Mouse (Mus musculus) right cerebral cortex, postnatal 10 days (tissue): ENCODE data around the gene Cript.

Source experiments
- DNase-seq, 2 experiments: peaks; one replicate each; pipeline ENCODE4 v3.0.0; 2021; ENCODE audit warnings: low spot score in 2 of 2

Gene Cript

DNA sequence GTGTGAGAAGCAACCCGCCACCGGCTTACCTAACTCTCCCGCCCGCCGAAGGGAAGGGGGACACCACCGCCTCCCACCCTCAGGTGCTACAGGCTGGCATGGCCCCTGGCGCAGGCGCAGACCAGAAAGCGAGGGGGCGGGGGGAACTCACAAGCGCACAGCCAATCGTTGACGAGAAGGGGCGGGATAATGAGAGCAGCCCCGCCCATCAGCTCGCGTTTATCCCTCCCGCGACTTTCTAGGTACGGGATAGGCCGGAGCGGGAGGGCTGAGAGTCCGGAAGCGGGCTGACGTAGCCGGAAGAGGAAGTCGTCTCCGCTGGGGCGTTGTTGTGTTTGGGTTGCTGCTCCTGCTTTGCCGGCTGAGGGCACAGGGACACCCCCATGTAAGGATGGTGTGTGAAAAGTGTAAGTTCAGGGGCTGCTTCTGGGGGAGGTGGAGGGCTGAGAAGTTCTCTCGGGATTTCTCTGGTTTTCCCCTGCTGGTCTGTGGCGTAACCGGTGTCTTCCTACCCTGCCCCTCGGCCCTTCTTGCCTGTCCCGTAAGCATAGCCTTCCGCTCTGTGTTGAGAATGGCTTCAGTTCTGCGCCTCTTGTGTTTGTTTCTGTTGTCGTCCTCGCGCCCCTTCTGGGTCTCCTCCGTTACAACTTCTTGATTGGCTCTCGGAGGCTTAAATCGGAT lies at the start of gene Cript, which contains the start of gene Pigf:
Gene Cript, plus strand, starts transcription at position 282 of the 681 bp plus-strand sequence.
Gene Pigf, minus strand, starts transcription at position 138 of the 681 bp plus-strand sequence.
- DNase-seq, result peak; percentile 98 to 99

GRCm38 (mm10) chr17:86976387-86976786 lies 49.0 kb upstream of the Cript start:
- DNase-seq, result no peak

GRCm38 (mm10) chr17:86978496-86978895 lies 46.9 kb upstream of the Cript start:
- DNase-seq, result no peak

DNA sequence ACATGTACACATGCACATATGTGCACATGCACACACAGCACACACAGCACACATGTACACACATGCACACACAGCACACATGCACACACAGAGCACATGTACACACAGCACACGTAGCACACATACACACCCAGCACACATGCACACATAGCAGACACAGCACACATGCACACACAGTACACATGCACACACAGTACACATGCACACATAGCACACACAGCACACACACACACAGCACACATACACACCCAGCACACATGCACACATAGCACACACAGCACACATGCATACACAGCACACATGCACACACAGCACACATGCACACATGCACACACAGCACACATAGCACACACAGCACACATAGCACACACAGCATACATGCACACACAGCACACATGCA lies 44.1 kb upstream of the Cript start:
- DNase-seq, result no peak

GRCm38 (mm10) chr17:86981701-86982100 lies 43.6 kb upstream of the Cript start:
- no peak for DNase-seq

DNA sequence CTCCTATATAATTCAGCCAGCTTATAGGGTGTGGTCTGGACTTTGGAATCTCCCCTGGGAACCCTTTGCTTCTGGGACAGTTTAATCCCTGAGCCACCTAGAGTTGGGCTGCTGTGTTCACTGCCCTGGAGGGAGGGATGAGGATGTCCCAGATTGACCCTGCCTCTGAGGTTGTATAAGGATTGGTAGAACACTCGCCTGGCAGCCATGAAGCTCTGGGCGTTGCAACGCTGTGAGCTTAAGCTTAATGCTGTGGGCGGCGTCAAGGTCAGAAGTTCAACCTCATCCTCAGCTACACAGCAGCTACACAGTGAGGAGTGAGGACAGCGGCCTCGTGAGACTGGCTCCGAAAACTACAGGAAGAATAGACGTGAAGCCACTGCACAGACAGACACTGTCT lies 42.9 kb upstream of the Cript start:
- no peak for DNase-seq

GRCm38 (mm10) chr17:86986449-86987138 lies 38.8 kb upstream of the Cript start:
- no peak for DNase-seq

DNA sequence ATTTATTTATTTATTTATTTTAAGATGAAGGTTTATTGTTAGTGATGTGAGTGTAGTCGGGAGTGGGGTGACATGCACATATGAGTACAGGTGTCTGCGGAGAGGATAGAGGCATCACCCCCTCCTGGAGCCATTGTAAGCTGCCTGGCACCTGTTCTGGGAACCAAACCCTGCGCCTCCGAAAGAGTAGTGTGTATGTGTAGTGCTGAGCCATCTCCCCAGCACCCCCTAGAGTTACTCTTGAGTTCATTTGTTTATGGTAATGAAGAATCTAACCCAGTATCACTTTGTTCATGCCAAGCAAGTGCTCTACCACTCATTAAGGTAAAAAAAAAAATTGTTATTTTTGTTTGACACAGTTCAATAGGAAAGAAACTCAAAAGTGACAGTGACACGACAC lies 37.2 kb upstream of the Cript start:
- DNase-seq, result no peak

DNA sequence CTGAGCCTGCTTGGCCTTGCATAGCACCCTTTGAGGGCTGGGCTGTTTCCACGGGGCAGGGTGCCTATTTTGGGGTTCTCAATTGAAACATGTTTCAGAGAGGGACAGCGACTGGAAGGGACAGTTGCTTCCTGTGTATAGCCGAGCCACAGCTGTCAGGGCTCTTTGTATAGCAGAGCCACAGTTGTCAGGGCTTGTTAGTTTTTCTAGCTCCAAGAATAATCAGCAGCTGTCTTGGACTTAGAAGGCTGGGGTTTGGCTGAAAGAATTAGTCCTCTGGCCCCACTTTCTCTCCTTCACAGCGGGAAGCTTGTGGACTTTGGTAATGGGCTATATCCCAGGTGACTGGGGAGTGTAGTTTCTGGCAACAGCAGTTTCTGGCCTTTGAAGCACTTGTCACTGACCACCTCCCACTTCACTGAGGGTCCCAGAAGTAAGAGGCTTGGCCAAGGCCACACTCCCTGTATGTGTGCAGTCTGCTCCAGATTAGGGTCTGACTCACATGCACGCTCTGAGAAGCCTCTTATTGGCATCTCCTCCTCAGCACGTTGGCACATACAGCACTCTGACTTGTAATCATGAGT lies 36.7 kb upstream of the Cript start:
- DNase-seq, result no peak

DNA sequence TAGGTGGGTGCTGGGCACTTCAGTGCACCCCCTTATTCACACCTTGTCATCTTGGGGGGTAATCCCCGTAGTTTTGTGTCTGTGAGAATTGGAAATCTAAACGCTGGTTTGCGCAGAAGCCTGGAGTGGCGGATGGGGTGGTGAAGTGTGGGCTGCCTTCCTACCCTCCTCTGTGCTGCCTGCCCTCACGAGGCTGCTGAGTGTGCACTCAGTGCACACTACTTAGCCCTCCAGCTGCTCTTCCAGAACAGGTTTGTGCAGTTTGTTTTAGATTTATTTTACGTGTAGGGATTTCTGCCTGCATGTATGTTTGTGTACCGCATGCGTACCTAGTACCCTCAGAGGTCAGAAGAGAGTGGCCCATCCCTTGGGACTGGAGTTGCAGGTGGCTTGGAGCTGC lies 34.0 kb upstream of the Cript start:
- no peak for DNase-seq

DNA sequence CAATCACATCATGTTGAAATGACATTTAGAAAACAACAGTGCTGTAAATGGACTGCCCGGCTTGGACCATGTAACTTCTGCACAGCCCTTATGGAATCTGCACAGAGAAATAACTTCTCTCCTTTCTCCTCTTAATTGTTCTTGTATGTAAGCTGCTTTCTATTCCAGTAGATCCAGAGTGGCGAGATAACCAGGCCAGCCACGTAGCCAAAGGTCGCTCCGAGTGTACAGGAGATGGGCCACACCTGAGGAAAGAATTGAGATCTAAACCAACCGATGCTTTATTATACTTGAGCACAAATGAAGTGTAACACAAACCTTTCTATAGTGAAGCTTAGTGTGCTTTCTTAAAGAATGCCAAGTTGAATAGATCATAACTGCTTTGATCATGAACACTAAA lies 28.0 kb upstream of the Cript start:
- no peak for DNase-seq

- no peak for DNase-seq
Observed at GRCm38 (mm10) chr17:87008950-87009349, 16.4 kb upstream of the Cript start.

GRCm38 (mm10) chr17:87011301-87012019 lies 13.9 kb upstream of the Cript start:
- DNase-seq, result peak; percentile 83 to 90

DNA sequence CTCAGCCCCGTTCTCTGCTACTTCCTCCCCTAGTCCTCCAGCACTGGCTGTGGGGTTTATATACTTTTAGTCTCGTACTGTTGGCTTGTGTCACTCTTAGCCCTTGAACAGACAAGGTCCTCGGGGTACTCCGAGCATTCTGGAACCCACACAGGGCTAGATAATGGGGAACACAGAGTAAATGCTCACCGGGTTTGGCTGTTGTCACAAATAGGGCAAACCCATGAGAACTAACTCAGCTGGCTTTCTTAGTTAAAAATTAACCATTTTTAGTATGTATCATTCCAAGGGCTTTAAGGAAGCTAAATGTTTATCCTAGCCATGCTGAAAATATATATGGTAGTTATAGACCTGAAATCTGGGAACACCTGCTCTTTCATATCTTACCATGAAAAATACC lies 5.7 kb upstream of the Cript start:
- no peak for DNase-seq

- DNase-seq, result no peak
Observed at GRCm38 (mm10) chr17:87024491-87025242, 683 bp upstream of the Cript start.

DNA sequence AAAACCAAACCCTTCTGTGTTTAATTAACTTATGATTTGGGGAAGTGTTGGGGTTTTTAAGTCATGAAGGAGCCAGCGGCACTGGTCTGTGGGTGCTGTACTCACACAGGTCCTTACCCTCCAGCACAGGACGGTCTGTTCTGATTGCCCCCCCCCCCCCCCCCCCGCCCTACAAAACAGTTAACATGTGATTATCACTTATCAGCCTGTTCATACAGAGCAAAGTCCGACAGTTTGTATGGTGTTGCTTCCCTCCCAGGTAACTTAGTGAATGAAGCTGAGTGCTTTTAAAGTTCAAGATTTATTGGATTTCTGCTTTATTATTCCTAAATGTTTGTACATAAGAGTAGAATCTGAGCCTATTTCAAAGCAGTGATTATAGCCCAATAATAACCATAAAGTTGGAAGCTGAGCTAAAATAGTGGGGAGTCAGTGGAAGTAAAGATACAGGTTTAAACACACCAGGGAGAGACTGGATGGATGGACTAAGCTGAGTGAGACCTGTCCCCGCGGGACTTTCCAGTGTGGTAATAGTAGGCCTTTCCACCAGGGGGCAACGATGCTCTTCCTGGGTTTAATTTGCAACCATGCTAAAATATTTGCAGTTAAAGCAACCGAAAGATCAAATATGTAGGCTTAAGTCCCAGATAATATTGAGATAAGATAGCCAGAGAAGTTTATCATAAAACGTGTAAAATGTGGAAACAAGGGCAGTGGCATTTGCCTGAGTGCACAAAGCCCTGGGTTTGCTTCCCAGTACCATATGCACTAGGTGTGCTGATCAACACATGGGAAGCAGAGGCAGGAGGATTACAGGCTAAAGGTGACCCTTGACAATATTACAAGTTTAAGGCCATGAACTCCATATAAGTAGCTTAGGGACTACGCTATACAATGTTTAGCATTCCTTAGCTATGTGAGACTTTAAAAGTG lies 11.1 kb downstream of the Cript start:
- no peak for DNase-seq

- DNase-seq, result peak in 1 of 2 experiments; percentile 46
Observed at GRCm38 (mm10) chr17:87038496-87038895, 13.1 kb downstream of the Cript start.

DNA sequence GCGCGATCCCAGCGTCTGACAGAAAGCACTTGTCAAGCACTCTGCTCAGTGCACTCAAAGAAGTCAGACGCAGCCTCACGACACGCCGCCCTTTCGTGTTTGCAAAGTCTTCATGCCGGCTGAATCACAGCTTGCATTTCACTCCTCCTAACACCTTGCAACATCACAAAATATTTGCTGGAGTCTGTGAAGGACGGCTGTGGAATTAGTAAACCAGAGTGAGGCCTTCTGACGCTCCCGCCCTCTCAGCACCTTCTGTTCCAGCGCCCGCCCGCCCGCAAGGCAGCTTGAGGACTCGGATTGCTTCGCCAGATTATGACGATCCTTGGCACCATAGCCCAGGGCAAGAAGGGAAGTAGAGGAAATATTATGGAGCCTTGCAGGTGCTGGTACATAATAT lies 16.4 kb downstream of the Cript start:
- peak; percentile 72 to 79 for DNase-seq

GRCm38 (mm10) chr17:87044364-87044763 lies 19.0 kb downstream of the Cript start:
- peak; percentile 92 to 95 for DNase-seq

DNA sequence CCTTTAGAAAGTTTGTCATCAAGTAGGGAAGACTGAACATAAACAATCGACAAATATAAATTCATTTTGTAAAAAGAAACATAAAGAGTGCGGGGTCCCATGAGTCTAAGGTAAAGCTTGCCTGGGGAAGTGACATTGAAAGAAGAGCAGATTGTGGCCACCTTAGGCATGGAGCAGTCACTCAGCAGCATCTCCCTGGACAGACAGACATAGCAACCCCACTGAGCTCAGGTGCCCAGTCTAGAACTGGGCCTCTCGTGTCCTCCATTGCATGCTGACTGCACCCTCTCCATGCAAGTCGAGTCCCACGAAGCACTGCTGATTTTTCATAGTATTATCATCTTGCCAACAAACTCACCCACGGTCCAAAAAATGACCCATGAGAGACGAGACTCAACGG lies 19.4 kb downstream of the Cript start:
- no peak for DNase-seq

DNA sequence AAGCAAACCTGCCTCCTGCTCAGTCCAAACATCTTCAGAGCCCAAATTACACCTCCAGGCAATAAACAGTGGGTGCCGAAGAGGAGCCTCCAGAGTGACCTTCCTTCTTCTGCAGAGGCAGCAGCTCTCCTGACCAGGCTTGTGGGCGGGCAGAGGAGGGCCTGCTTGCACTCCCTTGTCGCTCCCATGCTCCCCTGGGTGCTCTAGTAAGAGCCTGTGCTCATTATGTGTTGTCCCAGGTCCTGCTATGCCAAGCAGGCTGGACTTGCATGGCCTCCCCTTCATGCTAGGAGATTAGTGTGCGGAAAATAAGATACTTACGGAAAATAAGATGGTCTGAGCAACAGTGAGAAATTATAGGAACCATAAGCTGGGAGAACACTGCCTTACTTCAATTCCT lies 24.3 kb downstream of the Cript start:
- DNase-seq, result no peak
